Mouse (Mus musculus) ES-Bruce4 (cell line): Measurements from ENCODE around the gene Sfrp5. TPM values are rescaled to one million over a fixed set of nuclear protein-coding genes. Genes with fewer than 3 reads are reported as not detected.

Source experiments
- H3K27ac ChIP-seq: 2 replicates; pipeline ENCODE4 v1.5.1; 2012; ENCODE audit warnings: low read length, inconsistent platforms; ENCODE audit not compliant: insufficient read depth
- H3K27me3 ChIP-seq: 2 replicates; pipeline ENCODE4 v1.6.1; 2012; ENCODE audit warnings: mild to moderate bottlenecking, low read length, inconsistent platforms; ENCODE audit not compliant: control insufficient read depth, poor library complexity, insufficient read depth, severe bottlenecking
- H3K36me3 ChIP-seq: 2 replicates; pipeline ENCODE4 v1.6.1; 2012; ENCODE audit warnings: inconsistent platforms, mild to moderate bottlenecking, low read length, moderate library complexity; ENCODE audit not compliant: control insufficient read depth, poor library complexity, insufficient read depth, severe bottlenecking
- H3K4me1 ChIP-seq: one replicate; pipeline ENCODE4 v1.8.1; 2011; ENCODE audit warnings: low read length; ENCODE audit not compliant: control insufficient read depth, insufficient read depth
- H3K4me3 ChIP-seq: 2 replicates; pipeline ENCODE4 v1.5.1; 2011; ENCODE audit warnings: low read depth, mild to moderate bottlenecking, low read length
- H3K9ac ChIP-seq: 2 replicates; pipeline ENCODE4 v1.6.1; 2012; ENCODE audit warnings: low read depth, mild to moderate bottlenecking, inconsistent platforms; ENCODE audit not compliant: poor library complexity, severe bottlenecking
- H3K9me3 ChIP-seq: replicated peaks from 2 replicates; pipeline ENCODE4 v1.6.1; 2012; ENCODE audit warnings: mild to moderate bottlenecking, low read length, inconsistent platforms; ENCODE audit not compliant: control insufficient read depth, poor library complexity, insufficient read depth, severe bottlenecking
- CTCF ChIP-seq: IDR thresholded peaks from one replicate; pipeline ENCODE4 v1.8.1; 2011; ENCODE audit warnings: low read depth, low read length
- EP300 ChIP-seq: IDR thresholded peaks from 2 replicates; pipeline ENCODE4 v1.6.1; 2011; ENCODE audit warnings: low read depth, low read length; ENCODE audit not compliant: insufficient read depth
- POLR2A ChIP-seq: IDR thresholded peaks from one replicate; pipeline ENCODE4 v1.8.1; 2011; ENCODE audit warnings: low read length; ENCODE audit not compliant: insufficient read depth
- polyA plus RNA-seq: library from polyadenylated mRNA; stranded (reverse); fragments of >200 nt; gene quantifications from 2 replicates; pipeline ENCODE4 v1.2.4, GENCODE M21; 2011; ENCODE audit warnings: low read depth; ENCODE audit not compliant: missing spikeins, insufficient read depth, insufficient read length

Sfrp5 gene
- polyA plus RNA-seq, 1 experiment: 0.42 TPM

- H3K9me3 ChIP-seq: no peaks in the 10 kb centered on the region
- TF ChIP-seq CTCF: no peak
- TF ChIP-seq EP300: no peak
- TF ChIP-seq POLR2A: no peak
- no peak overlapping the region for H3K4me3 ChIP-seq
- H3K27me3 ChIP-seq: no peaks in the 10 kb centered on the region
- no peak overlapping the region for H3K9ac ChIP-seq
- no peak overlapping the region for H3K27ac ChIP-seq
- H3K36me3 ChIP-seq: no peaks in the 10 kb centered on the region
- no peaks in the 10 kb centered on the region for H3K4me1 ChIP-seq
These were observed 37.9 kb downstream of the Sfrp5 start for GRCm38 (mm10) chr19:42164188-42164587.

DNA sequence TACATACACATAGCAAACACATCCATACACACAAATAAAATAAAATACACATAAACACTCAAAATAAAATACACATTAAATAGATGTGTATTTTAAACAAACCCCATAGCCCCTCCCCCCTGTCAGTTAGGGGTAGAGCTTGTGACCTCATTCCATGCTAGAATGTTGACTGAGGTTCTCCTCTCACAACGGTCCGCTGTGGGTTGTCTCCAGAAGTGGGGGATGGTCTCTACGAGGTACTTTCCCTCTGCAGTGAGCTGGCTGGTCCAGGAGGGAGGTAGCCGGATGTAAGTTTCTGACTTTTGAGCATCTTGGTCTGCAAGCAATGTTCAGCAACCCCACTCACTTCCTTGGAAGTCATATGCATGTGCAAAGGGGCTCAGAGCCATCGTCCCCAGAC is 38.3 kb downstream of the Sfrp5 start, which contains the start of gene Zfyve27:
Gene Zfyve27, plus strand, starts transcription at position 188 of the 400 bp plus-strand sequence.
- Histone ChIP-seq H3K27ac (no peak within 1 kb of the TSS), H3K27me3 (no peaks in the 10 kb centered on the region), H3K36me3 (no peaks in the 10 kb centered on the region), H3K9me3 (no peaks in the 10 kb centered on the region), H3K9ac (no peak within 1 kb of the TSS), H3K4me3 (no peak within 1 kb of the TSS), H3K4me1 (no peaks in the 10 kb centered on the region)
- TF ChIP-seq POLR2A (no peak), EP300 (no peak), CTCF (no peak)

- TF ChIP-seq CTCF (no peak), POLR2A (no peak), EP300 (no peak)
- Histone ChIP-seq H3K27me3 (no peaks in the 10 kb centered on the region), H3K36me3 (no peaks in the 10 kb centered on the region), H3K4me3 (no peak overlapping the region), H3K4me1 (peaks cover 3% of the 10 kb centered on the region), H3K27ac (no peak overlapping the region), H3K9me3 (no peaks in the 10 kb centered on the region), H3K9ac (no peak overlapping the region)
These were observed 43.6 kb downstream of the Sfrp5 start for GRCm38 (mm10) chr19:42158246-42159017.

DNA sequence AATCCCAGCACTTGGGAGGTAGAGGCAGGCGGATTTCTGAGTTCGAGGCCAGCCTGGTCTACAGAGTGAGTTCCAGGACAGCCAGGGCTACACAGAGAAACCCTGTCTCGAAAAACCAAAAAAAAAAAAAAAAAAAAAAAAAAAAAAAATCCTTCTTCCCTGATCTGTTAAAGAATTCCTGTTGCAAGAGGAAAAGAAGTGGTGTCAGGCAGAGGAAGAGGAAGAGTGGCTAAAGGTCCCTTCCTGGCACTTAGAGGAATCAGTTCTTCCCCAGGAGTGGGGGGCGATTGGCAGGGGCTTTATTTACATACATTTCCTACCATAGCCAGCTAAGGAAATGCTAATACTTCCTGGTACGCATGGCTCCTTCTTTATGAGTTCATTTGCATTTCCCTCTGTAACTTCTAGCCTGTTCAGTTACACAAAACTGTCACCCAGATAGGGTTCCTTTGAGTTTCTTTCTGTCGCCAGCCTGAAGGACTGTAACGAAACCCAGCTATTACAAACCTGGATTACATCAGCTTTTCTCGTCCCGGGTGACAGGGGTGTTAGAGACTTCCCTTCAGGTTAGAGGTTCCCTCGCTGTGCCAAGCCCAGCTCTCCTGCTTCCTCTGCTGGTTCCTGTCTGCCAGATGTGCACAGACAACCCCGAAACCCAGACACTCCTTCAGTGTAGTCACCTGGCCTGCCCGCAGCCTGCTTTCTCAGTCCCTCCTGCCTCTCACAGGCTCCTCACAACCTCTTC is 44.4 kb downstream of the Sfrp5 start:
- Histone ChIP-seq H3K27me3 (no peaks in the 10 kb centered on the region), H3K9me3 (no peaks in the 10 kb centered on the region), H3K36me3 (no peaks in the 10 kb centered on the region), H3K27ac (no peak overlapping the region), H3K9ac (no peak overlapping the region), H3K4me1 (peaks cover 3% of the 10 kb centered on the region), H3K4me3 (no peak overlapping the region)
- TF ChIP-seq EP300 (no peak), POLR2A (no peak)

DNA sequence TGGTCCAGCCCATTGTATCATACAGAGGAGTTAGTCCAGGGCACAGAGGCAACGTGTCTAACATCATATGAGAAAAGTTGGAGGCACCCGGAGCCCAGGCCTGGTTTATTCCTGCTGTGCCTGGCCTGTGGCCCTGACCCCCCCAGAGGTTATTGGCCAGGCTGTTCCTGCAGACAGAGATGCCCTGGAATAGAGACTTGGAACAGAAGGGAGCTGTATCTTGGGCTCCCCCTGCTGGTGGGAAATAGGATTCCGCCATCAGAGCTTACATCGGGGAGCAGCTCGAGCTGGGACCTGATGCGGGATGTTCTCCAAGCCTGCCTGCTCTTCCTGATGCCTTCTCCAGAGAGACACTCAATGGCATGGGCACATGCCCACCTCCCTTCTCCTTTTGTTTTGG is 50.1 kb downstream of the Sfrp5 start:
- Histone ChIP-seq H3K27ac (no peak overlapping the region), H3K9ac (no peak overlapping the region), H3K27me3 (no peaks in the 10 kb centered on the region), H3K9me3 (no peaks in the 10 kb centered on the region), H3K4me1 (no peaks in the 10 kb centered on the region), H3K36me3 (no peaks in the 10 kb centered on the region), H3K4me3 (no peak overlapping the region)
- no peak for TF ChIP-seq EP300
- TF ChIP-seq POLR2A: no peak
- TF ChIP-seq CTCF: peak; percentile 78

- Histone ChIP-seq H3K4me1 (no peaks in the 10 kb centered on the region), H3K4me3 (peak overlapping the region; percentile 83), H3K9me3 (no peaks in the 10 kb centered on the region), H3K27ac (no peak overlapping the region), H3K36me3 (no peaks in the 10 kb centered on the region), H3K27me3 (no peaks in the 10 kb centered on the region), H3K9ac (peak overlapping the region; percentile 76)
- TF ChIP-seq EP300: no peak
- no peak for TF ChIP-seq POLR2A
- no peak for TF ChIP-seq CTCF
These were observed 53.5 kb downstream of the Sfrp5 start for GRCm38 (mm10) chr19:42148569-42148860.

Other genes with a start within 250 kb of the Sfrp5 start
- 77.9 and 83.9 TPM in 2 replicates for gene Mms19, start 221.1 kb downstream of the Sfrp5 start, polyA plus RNA-seq
- gene Ubtd1, start 220.5 kb downstream of the Sfrp5 start, polyA plus RNA-seq: 11.1 and 13.1 TPM in 2 replicates
- not detected in 2 replicates for gene Ankrd2, start 166.3 kb downstream of the Sfrp5 start, polyA plus RNA-seq
- 0.91 and 1.2 TPM in 2 replicates for gene Hoga1, start 156.6 kb downstream of the Sfrp5 start, polyA plus RNA-seq
- gene 4933411K16Rik, start 150.0 kb downstream of the Sfrp5 start, polyA plus RNA-seq: not detected in 2 replicates
- gene Morn4, start 115.9 kb downstream of the Sfrp5 start, polyA plus RNA-seq: 18.8 and 19.6 TPM in 2 replicates
- 27.2 and 30.4 TPM in 2 replicates for gene Pi4k2a, start 111.8 kb downstream of the Sfrp5 start, polyA plus RNA-seq
- gene Avpi1, start 73.2 kb downstream of the Sfrp5 start, polyA plus RNA-seq: 44.7 and 49.2 TPM in 2 replicates
- 15.0 and 17.7 TPM in 2 replicates for gene Marveld1, start 54.9 kb downstream of the Sfrp5 start, polyA plus RNA-seq
- gene Zfyve27, start 38.3 kb downstream of the Sfrp5 start, polyA plus RNA-seq: 24.4 and 25.0 TPM in 2 replicates
- gene Golga7b, start 45.3 kb upstream of the Sfrp5 start, polyA plus RNA-seq: not detected in 2 replicates
- gene Crtac1, start 229.5 kb upstream of the Sfrp5 start, polyA plus RNA-seq: 10.3 and 12.7 TPM in 2 replicates